Mouse (Mus musculus) brain, adult 2 months (tissue): ENCODE data around the gene Pex11b.
"Not testable (repeated sequence)": the region's sequence is repeated elsewhere in the genome, so short reads cannot be mapped to it uniquely, and the experiment has no call there.

ENCODE experiments used
- DNase-seq: peaks from one replicate; pipeline ENCODE4 v3.0.0; 2011; ENCODE audit warnings: low read depth, low spot score

The Pex11b gene

DNA sequence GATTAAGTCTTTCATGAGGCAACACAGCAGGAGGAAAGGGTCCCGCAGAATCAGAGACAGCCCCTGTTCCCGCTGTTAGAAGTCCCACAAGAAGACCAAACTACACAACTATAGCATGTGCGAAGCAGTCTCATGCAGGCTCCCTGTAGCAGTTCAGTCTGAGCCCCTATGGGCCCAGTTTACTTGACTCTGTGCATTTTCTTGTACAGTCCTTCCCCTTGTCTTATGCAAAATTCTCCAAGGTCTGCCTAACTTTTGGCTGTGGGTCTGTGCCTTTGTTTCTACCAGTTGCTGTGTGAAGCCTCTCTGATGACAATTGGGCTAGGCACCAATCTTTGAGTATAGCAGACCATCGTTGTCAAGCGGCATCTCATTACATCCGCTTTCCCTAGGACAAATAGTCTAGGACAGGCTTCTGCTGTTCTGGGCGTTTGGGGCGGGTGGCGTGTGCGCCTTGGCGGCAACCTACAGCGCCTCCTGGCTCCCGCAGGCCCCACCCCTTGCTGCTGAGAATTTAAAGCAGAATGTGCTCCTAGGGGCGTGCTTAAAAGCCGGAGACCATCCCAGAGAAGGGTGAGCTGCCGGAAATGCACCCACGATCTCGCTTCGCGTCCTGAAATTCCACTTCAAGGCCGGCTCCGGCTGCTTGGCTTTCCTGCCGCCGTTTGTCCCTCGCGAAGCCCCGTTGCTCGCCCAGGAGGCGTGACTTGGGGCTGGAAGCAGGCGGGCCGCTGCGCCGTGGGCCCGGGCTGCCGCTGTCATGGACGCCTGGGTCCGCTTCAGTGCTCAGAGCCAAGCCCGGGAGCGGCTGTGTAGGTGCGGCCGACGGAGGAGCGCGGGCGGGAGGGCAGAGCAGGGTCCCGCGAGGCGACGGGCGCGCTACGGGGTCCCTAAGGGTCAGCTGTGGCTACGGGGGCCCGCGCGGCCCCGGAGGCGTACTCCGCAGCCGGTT lies at the start of gene Pex11b, which contains the start of gene Gm42957:
Gene Pex11b, plus strand, starts transcription at position 449 of the 952 bp plus-strand sequence.
Gene Gm42957, plus strand, starts transcription at position 547 of the 952 bp plus-strand sequence.
- peak; percentile 96 for DNase-seq

DNA sequence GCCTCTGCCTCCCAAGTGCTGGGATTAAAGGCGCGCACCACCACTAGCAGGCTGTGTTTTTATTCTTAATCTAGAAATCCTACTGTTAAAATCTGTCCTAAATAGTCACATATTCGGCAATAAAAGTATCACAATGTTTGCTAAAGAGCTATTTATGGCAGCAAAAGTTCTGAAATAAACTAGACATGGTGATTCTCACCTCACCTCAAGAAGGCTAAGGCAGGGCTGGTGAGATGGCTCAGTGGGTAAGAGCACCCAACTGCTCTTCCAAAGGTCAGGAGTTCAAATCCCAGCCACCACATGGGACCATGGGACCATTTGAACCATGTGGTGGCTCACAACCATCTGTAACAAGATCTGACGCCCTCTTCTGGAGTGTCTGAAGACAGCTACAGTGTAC lies 44.5 kb upstream of the Pex11b start:
- DNase-seq = no peak

DNA sequence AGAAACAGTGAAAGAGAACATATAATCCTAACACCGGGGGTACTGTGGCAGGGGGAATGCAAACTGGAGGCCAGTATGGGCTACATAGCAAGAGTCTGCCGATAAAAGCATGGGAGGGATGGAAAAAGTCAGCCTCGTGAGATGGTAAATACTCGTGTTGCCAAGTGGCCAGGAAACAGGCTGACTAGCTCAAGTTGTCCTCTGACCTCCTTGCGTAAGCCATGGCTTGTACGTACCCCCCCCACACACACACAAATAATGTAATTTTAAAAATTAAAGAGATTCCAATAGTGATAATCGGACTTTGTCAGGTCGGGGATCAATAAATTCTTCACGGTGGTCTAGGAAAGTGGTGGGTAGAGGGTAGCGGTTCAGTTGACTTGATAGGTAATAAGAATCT lies 41.8 kb upstream of the Pex11b start:
- peak; percentile 68 for DNase-seq

DNA sequence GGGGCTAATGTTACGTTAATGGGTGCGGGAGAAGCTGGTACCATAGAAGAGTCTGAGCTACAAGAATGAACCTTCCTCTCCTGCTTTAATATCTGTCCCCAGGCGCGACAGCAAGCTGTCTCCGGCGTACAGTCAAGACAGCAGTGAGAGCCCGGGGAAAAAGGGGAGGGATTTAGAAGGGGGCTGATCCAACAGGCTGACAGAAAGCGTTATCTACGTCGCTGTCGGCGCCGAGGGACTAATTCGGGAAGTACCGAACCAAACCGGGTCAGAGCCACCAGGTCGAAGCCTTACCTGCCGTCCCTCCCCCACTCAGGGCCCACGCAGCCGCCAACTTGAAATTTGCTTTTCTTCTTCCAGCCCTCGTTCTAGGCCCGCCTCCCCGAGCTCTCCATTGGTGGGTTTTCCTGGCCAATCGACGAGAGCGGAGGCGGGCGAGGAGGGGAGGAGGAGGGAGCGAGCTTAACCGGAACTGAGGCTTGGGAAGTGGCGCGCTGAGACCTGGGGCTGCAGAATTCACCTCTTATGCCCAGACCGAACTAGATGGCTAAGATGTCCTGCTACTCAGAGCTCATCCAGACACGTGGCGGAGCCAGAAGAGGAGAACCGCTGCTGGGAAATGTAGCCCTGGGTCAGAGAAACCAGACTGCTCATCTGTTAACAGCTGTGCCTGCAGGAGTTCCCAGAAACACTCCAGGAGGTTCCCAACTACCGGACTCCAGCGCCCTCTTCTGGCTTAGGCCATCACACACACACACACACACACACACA lies 41.2 kb upstream of the Pex11b start, which contains the start of gene Polr3gl:
Gene Polr3gl, minus strand, starts transcription at position 392 of the 771 bp plus-strand sequence.
- DNase-seq = peak; percentile 98

DNA sequence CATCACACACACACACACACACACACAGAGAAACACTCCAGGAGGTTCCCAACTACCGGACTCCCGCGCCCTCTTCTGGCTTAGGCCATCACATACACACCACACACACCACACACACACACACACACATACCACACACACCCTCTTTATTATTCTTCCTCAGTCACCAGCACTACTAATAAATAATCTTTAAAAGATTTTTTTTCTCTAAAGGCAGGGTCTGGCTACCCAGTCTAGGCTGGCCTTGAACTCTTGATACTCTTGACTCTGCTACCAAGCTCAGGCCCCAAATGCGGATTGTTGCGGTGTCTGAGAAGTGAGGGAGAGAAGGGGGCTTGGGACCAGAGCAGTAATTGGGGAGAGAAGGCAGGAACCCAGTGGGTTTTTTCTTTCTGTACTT lies 40.3 kb upstream of the Pex11b start:
- DNase-seq = no peak

DNA sequence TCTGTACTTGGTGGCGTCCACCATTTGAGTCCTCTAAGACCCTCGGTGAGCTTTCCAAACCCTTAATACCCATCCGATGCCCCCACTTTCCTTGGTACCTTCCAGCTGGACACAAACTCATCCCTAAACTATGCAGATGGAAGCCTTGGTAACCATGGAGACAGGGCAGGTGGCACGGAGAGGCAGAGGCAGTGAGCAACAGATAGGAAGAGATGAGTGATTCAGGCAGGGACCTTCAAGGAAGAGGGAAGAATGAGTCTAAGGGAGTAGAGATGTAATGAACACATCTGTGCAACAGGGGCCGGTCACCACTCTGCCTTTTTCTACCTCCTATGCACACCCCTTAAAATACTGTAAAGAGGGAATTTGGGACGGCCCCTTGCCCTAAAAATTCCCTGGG lies 39.5 kb upstream of the Pex11b start:
- peak; percentile 91 for DNase-seq

DNA sequence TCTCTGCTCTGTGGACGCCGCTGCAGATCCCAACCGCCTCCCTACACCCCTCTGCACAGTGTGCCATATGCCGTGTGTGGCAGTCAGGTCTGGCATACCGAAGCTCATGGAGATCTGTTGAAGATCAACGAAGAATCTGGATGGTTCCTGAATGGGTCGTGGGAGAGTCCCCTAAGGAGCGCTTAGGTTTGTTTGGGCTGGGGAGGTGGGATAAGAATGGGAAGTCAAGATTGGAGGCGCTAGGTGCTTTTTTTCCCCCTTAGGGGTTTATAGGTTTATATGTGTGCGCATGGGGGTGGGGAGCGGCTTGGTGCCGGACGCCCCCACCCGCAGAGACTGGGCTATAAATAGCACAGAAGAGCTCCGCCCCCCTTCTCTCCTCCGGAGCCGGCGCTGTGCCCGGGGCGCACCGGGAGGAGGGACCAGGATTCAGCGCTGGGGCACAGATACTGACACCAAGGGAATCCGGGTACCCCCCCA lies 38.9 kb upstream of the Pex11b start, which contains the start of gene Ankrd34a:
Gene Ankrd34a, plus strand, starts transcription at position 409 of the 480 bp plus-strand sequence.
- peak; percentile 94 for DNase-seq

DNA sequence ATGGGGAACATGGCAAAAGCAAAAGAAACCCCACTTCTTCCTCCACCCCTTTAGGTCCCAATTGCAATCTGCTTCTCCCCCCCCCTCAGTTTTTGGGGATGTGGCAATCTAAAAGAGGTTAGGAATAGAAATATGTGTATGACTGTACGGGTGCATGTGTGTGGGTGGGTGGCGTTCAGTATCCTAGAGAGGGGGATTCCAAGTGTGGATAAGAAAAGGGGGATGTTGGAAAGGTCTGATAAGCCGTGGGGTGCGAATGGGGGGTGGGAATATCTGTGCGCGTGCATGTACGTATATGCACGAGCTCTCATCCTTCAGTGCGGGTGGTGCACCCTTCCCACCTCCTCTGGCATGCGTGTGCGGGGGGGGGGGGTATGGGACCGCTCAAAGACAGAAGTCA lies 38.3 kb upstream of the Pex11b start:
- peak; percentile 79 for DNase-seq

DNA sequence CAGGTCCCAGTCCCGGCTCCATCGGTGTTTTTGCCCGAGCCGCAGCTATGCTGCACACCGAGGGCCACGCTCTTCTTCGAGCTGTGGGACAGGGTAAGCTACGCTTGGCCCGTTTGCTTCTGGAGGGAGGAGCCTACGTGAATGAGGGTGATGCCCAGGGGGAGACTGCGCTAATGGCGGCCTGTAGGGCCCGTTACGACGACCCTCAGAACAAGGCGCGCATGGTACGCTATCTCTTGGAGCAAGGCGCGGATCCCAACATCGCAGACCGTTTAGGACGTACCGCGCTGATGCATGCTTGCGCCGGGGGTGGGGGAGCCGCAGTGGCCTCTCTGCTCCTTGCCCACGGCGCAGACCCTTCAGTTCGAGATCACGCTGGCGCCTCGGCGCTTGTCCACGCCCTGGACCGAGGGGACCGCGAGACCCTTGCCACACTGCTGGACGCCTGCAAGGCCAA lies 37.7 kb upstream of the Pex11b start:
- DNase-seq = peak; percentile 69

DNA sequence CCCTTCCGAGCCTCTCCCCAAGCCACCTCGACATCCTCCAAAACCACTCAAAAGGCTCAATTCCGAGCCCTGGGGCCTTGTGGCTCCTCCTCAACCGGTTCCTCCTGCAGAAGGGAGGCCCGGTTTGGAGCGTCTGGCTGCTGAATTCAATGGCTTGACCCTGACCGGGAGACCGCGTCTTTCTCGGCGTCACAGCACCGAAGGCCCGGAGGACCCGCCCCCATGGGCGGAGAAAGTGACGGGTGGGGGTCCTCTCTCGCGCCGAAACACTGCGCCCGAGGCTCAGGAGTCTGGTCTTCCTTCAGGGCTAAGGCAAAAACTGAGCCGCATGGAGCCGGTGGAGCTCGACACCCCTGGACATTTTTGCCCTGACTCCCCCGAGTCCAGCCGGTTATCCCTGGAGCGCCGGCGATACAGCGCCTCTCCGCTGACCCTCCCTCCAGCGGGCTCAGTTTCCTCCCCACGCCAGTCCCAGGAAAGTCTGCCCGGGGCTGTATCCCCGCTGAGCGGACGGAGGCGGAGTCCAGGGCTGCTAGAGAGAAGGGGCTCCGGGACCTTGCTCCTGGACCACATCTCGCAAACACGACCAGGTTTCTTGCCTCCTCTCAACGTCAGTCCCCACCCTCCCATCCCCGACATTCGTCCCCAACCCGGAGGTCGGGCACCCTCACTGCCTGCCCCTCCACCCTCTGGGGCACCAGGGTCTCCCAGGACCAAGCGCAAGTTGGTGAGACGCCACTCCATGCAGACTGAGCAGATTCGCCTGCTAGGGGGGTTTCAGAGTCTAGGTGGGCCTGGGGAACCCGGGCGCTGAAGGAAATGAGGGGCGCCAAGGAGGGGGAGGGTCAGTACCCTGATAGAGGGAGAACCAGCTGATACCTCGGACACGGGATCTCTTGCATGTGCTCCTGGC lies 36.8 kb upstream of the Pex11b start:
- peak; percentile 76 for DNase-seq

DNA sequence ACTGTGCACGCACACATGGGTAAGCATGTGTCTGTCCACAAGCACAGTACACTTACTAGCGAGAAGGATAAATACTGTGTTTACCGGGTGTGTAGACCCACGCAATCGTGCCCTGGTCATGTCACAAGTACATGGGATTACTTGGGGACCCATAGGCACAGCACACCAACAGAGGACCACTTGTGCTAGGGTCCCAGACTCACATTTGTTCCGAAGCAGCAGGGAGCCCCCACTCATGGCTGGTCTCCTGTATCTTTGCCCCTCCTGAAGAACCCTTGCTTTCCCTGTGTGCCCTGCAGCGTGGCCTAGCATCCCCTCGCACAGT lies 36.1 kb upstream of the Pex11b start:
- peak; percentile 36 for DNase-seq

DNA sequence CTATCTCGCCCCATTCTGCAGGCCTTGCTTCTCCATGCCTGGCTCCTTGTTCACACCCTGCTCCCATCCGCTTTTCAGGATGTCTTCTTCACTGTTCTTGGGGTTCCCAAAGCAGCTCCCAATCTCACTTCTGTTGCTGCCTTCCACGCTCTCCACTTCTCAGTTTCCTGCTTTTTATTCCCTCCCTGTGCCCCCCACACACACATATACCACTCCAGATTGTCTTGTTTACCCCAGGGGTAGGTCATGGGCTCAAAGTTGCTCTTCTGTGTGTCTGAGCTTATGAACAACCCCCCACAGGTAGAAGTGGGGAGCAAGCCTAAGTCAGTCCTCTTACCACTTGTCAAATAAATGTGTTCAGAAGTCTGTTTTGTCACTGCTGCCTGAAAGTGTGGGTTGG lies 35.8 kb upstream of the Pex11b start:
- no peak for DNase-seq

DNA sequence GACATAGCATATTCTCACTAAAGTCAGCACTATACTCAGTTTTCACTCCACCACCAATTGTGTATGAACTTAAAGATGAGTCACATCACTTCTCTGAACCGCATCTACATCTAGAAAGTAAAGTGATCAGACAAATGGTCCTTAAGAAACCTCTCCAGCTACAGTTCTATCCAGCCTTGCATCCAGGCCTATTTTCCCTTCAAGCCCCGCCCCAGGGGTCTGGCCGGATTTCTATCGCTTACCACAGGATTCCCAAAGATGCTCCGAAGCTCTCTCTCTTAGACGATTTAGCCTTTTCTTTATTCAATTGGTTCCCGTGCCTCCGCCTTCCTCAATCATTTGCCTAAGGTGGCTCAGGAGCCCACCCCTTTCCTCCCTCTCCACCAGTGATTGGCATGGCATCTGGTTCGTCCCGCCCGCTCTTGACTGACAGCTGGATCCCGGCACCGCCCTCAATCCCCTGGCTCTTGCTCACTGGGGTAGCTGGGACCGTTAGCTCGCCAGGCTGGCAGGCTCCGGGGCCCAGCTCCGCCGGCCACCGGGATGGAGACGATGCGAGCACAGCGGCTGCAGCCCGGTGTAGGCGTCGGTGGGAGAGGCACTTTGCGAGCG lies 34.4 kb upstream of the Pex11b start, which contains the start of gene Lix1l:
Gene Lix1l, plus strand, starts transcription at position 511 of the 612 bp plus-strand sequence.
- DNase-seq = peak; percentile 99

DNA sequence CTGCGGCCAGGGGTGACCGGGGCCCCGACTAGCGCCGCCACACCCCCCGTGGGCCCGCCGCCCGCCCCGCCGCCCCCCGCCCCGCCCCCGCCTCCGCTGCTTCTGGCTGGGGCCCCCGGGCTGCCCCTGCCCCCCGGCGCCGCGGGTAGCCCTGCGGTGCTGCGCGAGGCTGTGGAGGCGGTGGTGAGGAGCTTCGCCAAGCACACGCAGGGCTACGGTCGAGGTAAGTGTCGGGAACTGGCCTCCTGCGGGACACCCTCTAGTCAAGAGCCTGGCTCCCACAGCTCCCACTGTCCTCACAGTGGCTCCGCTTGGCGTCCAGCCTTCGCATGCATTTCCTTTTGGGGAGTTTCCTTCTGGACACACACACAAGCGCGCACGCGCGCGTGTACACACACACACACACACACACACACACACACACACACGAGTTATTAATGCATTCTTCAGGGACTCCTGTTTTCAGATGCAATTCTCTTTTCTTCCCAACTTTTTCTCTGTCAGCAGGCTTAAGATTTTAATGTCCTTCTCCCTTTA lies 33.9 kb upstream of the Pex11b start:
- DNase-seq = peak; percentile 89

DNA sequence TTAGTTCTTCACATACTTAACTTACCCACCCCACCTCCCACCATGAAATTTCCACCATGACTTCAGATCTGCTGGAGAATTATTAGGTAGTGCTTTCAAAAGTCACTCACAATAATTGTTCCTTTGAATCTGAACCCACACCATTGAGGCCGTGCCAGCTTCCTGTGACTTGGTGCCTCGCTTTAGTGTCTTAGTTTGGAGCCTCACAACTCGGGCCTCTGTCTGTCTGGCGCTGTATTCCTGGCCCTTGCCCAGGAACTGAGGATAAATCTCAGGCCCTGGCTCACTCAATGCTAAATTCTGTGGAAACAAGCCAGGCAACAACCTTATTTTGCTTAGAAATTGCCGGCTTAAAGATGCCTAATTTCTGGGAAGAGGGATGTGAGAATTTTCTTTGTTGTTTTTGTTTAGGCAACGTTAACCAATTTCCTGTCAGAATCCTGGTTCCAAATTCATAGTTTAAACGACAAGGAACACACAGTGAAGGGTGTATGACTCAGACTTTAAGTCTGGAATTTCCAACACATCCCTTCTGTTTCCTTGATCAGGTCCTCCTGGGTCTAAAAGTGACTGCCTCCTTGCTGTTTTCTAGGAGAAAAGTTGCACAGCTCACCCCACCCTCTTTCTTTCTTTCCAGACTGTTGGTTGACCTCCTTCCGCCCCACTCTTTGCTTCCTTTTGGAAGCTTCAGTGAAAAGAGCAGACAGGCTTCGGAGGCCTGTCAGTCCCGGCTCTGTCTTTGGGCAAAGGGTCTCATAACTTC lies 33.1 kb upstream of the Pex11b start:
- DNase-seq = peak; percentile 63

DNA sequence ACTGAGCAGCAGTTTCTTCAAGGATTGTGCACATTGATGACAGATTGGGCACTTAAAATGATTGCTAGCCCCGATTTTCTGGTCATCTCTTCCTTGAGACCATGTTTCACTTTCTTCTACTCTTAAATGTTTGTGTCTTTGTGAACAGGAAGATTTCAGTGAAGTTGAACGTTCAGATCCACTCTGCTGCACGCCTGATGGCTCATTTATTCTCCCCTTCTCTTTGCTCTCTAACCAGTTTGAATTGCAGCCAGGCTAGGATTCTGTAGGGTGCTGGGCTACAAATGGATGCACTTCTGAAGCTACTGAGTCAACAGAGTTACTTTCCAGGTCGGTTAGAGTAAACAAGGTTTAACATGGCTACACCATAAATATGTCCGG lies 32.5 kb upstream of the Pex11b start:
- peak; percentile 20 for DNase-seq

DNA sequence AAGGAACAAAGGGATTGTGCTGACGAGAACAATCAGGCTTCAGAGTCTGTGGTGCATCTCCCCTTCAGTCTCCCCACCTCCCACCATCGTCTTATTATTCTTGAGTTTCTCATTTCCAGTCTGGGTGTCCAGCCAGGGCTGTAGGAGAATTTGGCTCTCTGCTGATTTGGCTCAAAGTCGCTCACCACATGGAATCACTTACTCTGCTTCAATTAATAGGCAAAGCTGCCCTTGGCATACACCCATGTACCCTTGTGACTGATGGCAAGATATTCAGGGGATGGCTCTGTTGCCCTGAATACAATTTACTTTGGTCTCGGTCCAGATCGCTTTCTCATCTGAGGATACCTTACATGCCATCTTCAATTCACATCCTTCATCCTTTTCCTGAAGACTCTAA lies 31.9 kb upstream of the Pex11b start:
- peak; percentile 73 for DNase-seq

DNA sequence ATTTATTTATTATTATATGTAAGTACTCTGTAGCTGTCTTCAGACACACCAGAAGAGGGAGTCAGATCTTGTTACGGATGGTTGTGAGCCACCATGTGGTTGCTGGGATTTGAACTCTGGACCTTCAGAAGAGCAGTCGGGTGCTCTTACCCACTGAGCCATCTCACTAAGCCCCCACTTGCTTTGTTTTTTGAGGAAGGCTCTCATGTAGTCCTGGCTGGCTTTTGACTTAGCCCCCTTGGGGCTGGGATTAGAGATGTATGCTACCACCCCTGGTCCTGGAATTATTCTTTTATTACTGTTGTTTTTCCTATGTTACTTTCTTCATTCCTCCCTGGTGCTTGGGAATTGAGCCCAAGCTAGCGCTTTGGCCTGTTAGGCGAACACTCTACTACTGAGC lies 29.2 kb upstream of the Pex11b start:
- DNase-seq = not testable (repeated sequence)

DNA sequence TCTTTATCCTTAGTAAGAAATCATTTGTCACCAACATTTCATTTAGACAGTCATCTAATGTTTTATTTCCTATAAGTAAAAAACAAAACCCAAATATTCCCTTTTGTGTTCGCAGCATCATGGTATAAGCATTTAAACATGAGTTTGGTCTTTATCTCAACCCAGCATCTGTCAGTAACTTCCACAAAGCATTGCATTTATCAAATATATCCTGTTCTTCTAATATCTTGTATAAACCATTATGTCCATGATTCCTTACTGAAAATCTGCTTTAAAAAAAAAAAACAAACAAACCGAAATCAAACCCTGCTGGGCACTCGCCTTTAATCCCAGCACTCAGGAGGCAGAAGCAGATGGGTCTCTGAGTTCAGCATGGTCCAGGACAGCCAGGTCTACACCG lies 28.6 kb upstream of the Pex11b start:
- DNase-seq = no peak

DNA sequence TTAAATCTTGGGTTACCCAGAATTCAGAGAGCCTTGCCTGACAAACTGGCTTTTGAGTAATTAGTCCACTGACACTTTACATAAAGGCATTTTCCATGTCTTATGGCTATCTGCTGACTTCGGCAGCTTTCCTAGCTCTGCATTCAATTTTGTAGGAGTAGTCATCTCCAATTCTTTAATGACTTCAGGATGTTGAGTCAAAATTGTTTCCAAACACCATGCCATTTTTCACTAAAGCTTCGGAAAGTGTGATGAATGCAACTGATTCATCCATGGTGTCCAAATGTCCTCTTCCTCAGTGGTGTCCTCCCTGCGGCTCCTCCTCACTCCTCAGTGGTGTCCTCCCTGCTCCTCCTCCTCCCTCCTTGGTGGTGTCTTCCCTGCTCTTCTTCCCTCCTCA lies 17.2 kb upstream of the Pex11b start:
- no peak for DNase-seq
